Mouse (Mus musculus) CD8-positive naive resting alpha-beta T cell, adult 2 months (primary cell): ENCODE measurements around the gene Acvrl1.
A peak's percentile ranks its signal among the peaks of the same experiment; 100 is the strongest.
"Not testable (repeated sequence)": the region's sequence is repeated elsewhere in the genome, so short reads cannot be mapped to it uniquely, and the experiment has no call there.

ENCODE experiments used
- DNase-seq, 2 experiments: peaks; one replicate each; pipeline ENCODE4 v3.0.0; 2022; ENCODE audit warnings: low read depth in 2 of 2, low spot score in 2 of 2

Acvrl1 gene

GRCm38 (mm10) chr15:101107906-101108671, 20.2 kb upstream of the Acvrl1 start:
- DNase-seq = no peak

- peak in 1 of 2 experiments; percentile 18 for DNase-seq
Measured at GRCm38 (mm10) chr15:101113176-101113575, 15.1 kb upstream of the Acvrl1 start.

- not testable (repeated sequence) for DNase-seq
Measured at GRCm38 (mm10) chr15:101113778-101114177, 14.5 kb upstream of the Acvrl1 start.

GRCm38 (mm10) chr15:101115511-101116110, 12.7 kb upstream of the Acvrl1 start, which contains the start of gene Ankrd33:
TSS of gene Ankrd33 (plus strand) at chr15:101115755.
- no peak for DNase-seq

- no peak for DNase-seq
Measured at GRCm38 (mm10) chr15:101118399-101119125, 9.8 kb upstream of the Acvrl1 start.

- no peak for DNase-seq
Measured at GRCm38 (mm10) chr15:101121411-101122289, 6.7 kb upstream of the Acvrl1 start.

- DNase-seq = no peak
Measured at GRCm38 (mm10) chr15:101122290-101122589, 6.1 kb upstream of the Acvrl1 start.

GRCm38 (mm10) chr15:101123202-101123601, 5.1 kb upstream of the Acvrl1 start:
- DNase-seq = no peak

GRCm38 (mm10) chr15:101125561-101125960, 2.8 kb upstream of the Acvrl1 start:
- DNase-seq = no peak

- no peak for DNase-seq
Measured at GRCm38 (mm10) chr15:101126876-101127544, 1.3 kb upstream of the Acvrl1 start.

- no peak for DNase-seq
Measured at GRCm38 (mm10) chr15:101129412-101129811, 1.1 kb downstream of the Acvrl1 start.

GRCm38 (mm10) chr15:101131498-101131897, 3.2 kb downstream of the Acvrl1 start:
- no peak for DNase-seq

GRCm38 (mm10) chr15:101132041-101132440, 3.7 kb downstream of the Acvrl1 start:
- no peak for DNase-seq

- no peak for DNase-seq
Measured at GRCm38 (mm10) chr15:101132761-101133160, 4.4 kb downstream of the Acvrl1 start.

- DNase-seq = no peak
Measured at GRCm38 (mm10) chr15:101133993-101134704, 5.8 kb downstream of the Acvrl1 start.

- no peak for DNase-seq
Measured at GRCm38 (mm10) chr15:101135405-101135804, 7.1 kb downstream of the Acvrl1 start.

GRCm38 (mm10) chr15:101137455-101137854, 9.1 kb downstream of the Acvrl1 start:
- no peak for DNase-seq

- no peak for DNase-seq
Measured at GRCm38 (mm10) chr15:101138675-101139074, 10.4 kb downstream of the Acvrl1 start.

- DNase-seq = no peak
Measured at GRCm38 (mm10) chr15:101139885-101140284, 11.6 kb downstream of the Acvrl1 start.

- DNase-seq = no peak
Measured at GRCm38 (mm10) chr15:101140587-101140986, 12.3 kb downstream of the Acvrl1 start.
